Mouse (Mus musculus): ENCODE measurements around the gene Aak1. TPM values are rescaled to one million over a fixed set of nuclear protein-coding genes. Genes with fewer than 3 reads are reported as not detected.
"Not testable (repeated sequence)": the region's sequence is repeated elsewhere in the genome, so short reads cannot be mapped to it uniquely, and the experiment has no call there.

The Aak1 gene
- polyA plus RNA-seq, 1 experiment from 2014 or later: 40.2 TPM

- H3K9ac ChIP-seq (ENCODE audit: low read depth, low read length): no peak overlapping the region
- no peaks in the 10 kb centered on the region for H3K36me3 ChIP-seq (ENCODE audit: control insufficient read depth, insufficient read depth, low read length)
- H3K9me3 ChIP-seq (ENCODE audit: control insufficient read depth, low read length): no peaks in the 10 kb centered on the region
- H3K27ac ChIP-seq (ENCODE audit: low read depth, low read length): no peak overlapping the region
- no peak overlapping the region for H3K4me3 ChIP-seq (ENCODE audit: low read length)
- no peaks in the 10 kb centered on the region for H3K27me3 ChIP-seq (replicated peaks; ENCODE audit: control insufficient read depth, insufficient read depth, low read length)
- H3K4me1 ChIP-seq (ENCODE audit: control insufficient read depth, insufficient read depth, low read depth, low read length): peaks cover 3% of the 10 kb centered on the region
- 99% methylated on average over 10 of the region's 10 CpGs for WGBS
- no peak overlapping the region for H3K4me2 ChIP-seq (ENCODE audit: low read length)
- no peak for ATAC-seq
Observed at GRCm38 (mm10) chr6:86871783-86872182, 22.5 kb downstream of the Aak1 start.

- H3K4me3 ChIP-seq (ENCODE audit: low read length): no peak overlapping the region
- peaks cover 3% of the 10 kb centered on the region for H3K4me1 ChIP-seq (ENCODE audit: control insufficient read depth, insufficient read depth, low read depth, low read length)
- no peak overlapping the region for H3K4me2 ChIP-seq (ENCODE audit: low read length)
- H3K9me3 ChIP-seq (ENCODE audit: control insufficient read depth, low read length): no peaks in the 10 kb centered on the region
- WGBS: 84% methylated on average over 6 of the region's 6 CpGs
- H3K36me3 ChIP-seq (ENCODE audit: control insufficient read depth, insufficient read depth, low read length): no peaks in the 10 kb centered on the region
- H3K27ac ChIP-seq (ENCODE audit: low read depth, low read length): no peak overlapping the region
- no peak overlapping the region for H3K9ac ChIP-seq (ENCODE audit: low read depth, low read length)
- peak; percentile 40; the same call in 1 of the 2 replicates for ATAC-seq
- H3K27me3 ChIP-seq (replicated peaks; ENCODE audit: control insufficient read depth, insufficient read depth, low read length): no peaks in the 10 kb centered on the region
Observed at GRCm38 (mm10) chr6:86874711-86875375, 25.5 kb downstream of the Aak1 start.

- Histone ChIP-seq H3K4me1 (ENCODE audit: control insufficient read depth, insufficient read depth, low read depth, low read length) (peaks cover 3% of the 10 kb centered on the region), H3K9me3 (ENCODE audit: control insufficient read depth, low read length) (no peaks in the 10 kb centered on the region), H3K27ac (ENCODE audit: low read depth, low read length) (no peak overlapping the region), H3K4me3 (ENCODE audit: low read length) (no peak overlapping the region), H3K36me3 (ENCODE audit: control insufficient read depth, insufficient read depth, low read length) (no peaks in the 10 kb centered on the region), H3K27me3 (replicated peaks; ENCODE audit: control insufficient read depth, insufficient read depth, low read length) (no peaks in the 10 kb centered on the region), H3K4me2 (ENCODE audit: low read length) (no peak overlapping the region), H3K9ac (ENCODE audit: low read depth, low read length) (no peak overlapping the region)
- ATAC-seq: no peak
- WGBS: 0% methylated on average over 1 of the region's 1 CpGs
Observed at GRCm38 (mm10) chr6:86876451-86876850, 27.1 kb downstream of the Aak1 start.

GRCm38 (mm10) chr6:86878656-86879055, 29.3 kb downstream of the Aak1 start:
- not testable (repeated sequence) for H3K4me1 ChIP-seq (ENCODE audit: control insufficient read depth, insufficient read depth, low read depth, low read length); H3K9me3 ChIP-seq (ENCODE audit: control insufficient read depth, low read length); H3K4me3 ChIP-seq (ENCODE audit: low read length); H3K27ac ChIP-seq (ENCODE audit: low read depth, low read length); H3K36me3 ChIP-seq (ENCODE audit: control insufficient read depth, insufficient read depth, low read length); ATAC-seq; H3K9ac ChIP-seq (ENCODE audit: low read depth, low read length); H3K27me3 ChIP-seq (replicated peaks; ENCODE audit: control insufficient read depth, insufficient read depth, low read length); H3K4me2 ChIP-seq (ENCODE audit: low read length)
- 87% methylated on average over 3 of the region's 3 CpGs for WGBS

- WGBS: 82% methylated on average over 4 of the region's 4 CpGs
- Histone ChIP-seq H3K36me3 (ENCODE audit: control insufficient read depth, insufficient read depth, low read length) (no peaks in the 10 kb centered on the region), H3K4me3 (ENCODE audit: low read length) (no peak overlapping the region), H3K27ac (ENCODE audit: low read depth, low read length) (no peak overlapping the region), H3K27me3 (replicated peaks; ENCODE audit: control insufficient read depth, insufficient read depth, low read length) (no peaks in the 10 kb centered on the region), H3K9ac (ENCODE audit: low read depth, low read length) (no peak overlapping the region), H3K4me2 (ENCODE audit: low read length) (no peak overlapping the region), H3K9me3 (ENCODE audit: control insufficient read depth, low read length) (no peaks in the 10 kb centered on the region), H3K4me1 (ENCODE audit: control insufficient read depth, insufficient read depth, low read depth, low read length) (peaks cover 3% of the 10 kb centered on the region)
- no peak for ATAC-seq
Observed at GRCm38 (mm10) chr6:86879314-86879713, 30.0 kb downstream of the Aak1 start.

- no peak for ATAC-seq
- Histone ChIP-seq H3K9ac (ENCODE audit: low read depth, low read length) (no peak overlapping the region), H3K4me1 (ENCODE audit: control insufficient read depth, insufficient read depth, low read depth, low read length) (no peaks in the 10 kb centered on the region; the same call in 1 of the 2 replicates), H3K4me2 (ENCODE audit: low read length) (no peak overlapping the region), H3K27me3 (replicated peaks; ENCODE audit: control insufficient read depth, insufficient read depth, low read length) (no peaks in the 10 kb centered on the region), H3K9me3 (ENCODE audit: control insufficient read depth, low read length) (no peaks in the 10 kb centered on the region), H3K4me3 (ENCODE audit: low read length) (no peak overlapping the region), H3K36me3 (ENCODE audit: control insufficient read depth, insufficient read depth, low read length) (no peaks in the 10 kb centered on the region), H3K27ac (ENCODE audit: low read depth, low read length) (no peak overlapping the region)
- WGBS: 84% methylated on average over 2 of the region's 2 CpGs
Observed at GRCm38 (mm10) chr6:86884230-86884629, 34.9 kb downstream of the Aak1 start.

- Histone ChIP-seq H3K27ac (ENCODE audit: low read depth, low read length) (no peak overlapping the region), H3K4me3 (ENCODE audit: low read length) (no peak overlapping the region), H3K27me3 (replicated peaks; ENCODE audit: control insufficient read depth, insufficient read depth, low read length) (no peaks in the 10 kb centered on the region), H3K9me3 (ENCODE audit: control insufficient read depth, low read length) (no peaks in the 10 kb centered on the region), H3K36me3 (ENCODE audit: control insufficient read depth, insufficient read depth, low read length) (no peaks in the 10 kb centered on the region), H3K4me2 (ENCODE audit: low read length) (no peak overlapping the region), H3K4me1 (ENCODE audit: control insufficient read depth, insufficient read depth, low read depth, low read length) (no peaks in the 10 kb centered on the region; the same call in 1 of the 2 replicates), H3K9ac (ENCODE audit: low read depth, low read length) (no peak overlapping the region)
- WGBS: 87% methylated on average over 6 of the region's 6 CpGs
- no peak for ATAC-seq
Observed at GRCm38 (mm10) chr6:86884746-86885145, 35.4 kb downstream of the Aak1 start.

GRCm38 (mm10) chr6:86885816-86886529, 36.7 kb downstream of the Aak1 start:
- H3K4me3 ChIP-seq (ENCODE audit: low read length): no peak overlapping the region
- peak overlapping the region; percentile 23; the same call in 1 of the 2 replicates for H3K27ac ChIP-seq (ENCODE audit: low read depth, low read length)
- no peak overlapping the region for H3K9ac ChIP-seq (ENCODE audit: low read depth, low read length)
- no peaks in the 10 kb centered on the region for H3K36me3 ChIP-seq (ENCODE audit: control insufficient read depth, insufficient read depth, low read length)
- H3K4me1 ChIP-seq (ENCODE audit: control insufficient read depth, insufficient read depth, low read depth, low read length): no peaks in the 10 kb centered on the region; the same call in 1 of the 2 replicates
- H3K9me3 ChIP-seq (ENCODE audit: control insufficient read depth, low read length): no peaks in the 10 kb centered on the region
- 81% methylated on average over 6 of the region's 6 CpGs for WGBS
- no peak overlapping the region for H3K4me2 ChIP-seq (ENCODE audit: low read length)
- no peaks in the 10 kb centered on the region for H3K27me3 ChIP-seq (replicated peaks; ENCODE audit: control insufficient read depth, insufficient read depth, low read length)
- no peak for ATAC-seq

- H3K36me3 ChIP-seq (ENCODE audit: control insufficient read depth, insufficient read depth, low read length): no peaks in the 10 kb centered on the region
- H3K4me2 ChIP-seq (ENCODE audit: low read length): no peak overlapping the region
- H3K4me3 ChIP-seq (ENCODE audit: low read length): no peak overlapping the region
- H3K9me3 ChIP-seq (ENCODE audit: control insufficient read depth, low read length): no peaks in the 10 kb centered on the region
- H3K27me3 ChIP-seq (replicated peaks; ENCODE audit: control insufficient read depth, insufficient read depth, low read length): no peaks in the 10 kb centered on the region
- H3K4me1 ChIP-seq (ENCODE audit: control insufficient read depth, insufficient read depth, low read depth, low read length): no peaks in the 10 kb centered on the region; the same call in 1 of the 2 replicates
- no peak for ATAC-seq
- WGBS: 62% methylated on average over 4 of the region's 4 CpGs
- no peak overlapping the region for H3K27ac ChIP-seq (ENCODE audit: low read depth, low read length)
- H3K9ac ChIP-seq (ENCODE audit: low read depth, low read length): no peak overlapping the region
Observed at GRCm38 (mm10) chr6:86886803-86887202, 37.5 kb downstream of the Aak1 start.

Data from hindbrain, embryonic 16.5 days (tissue).